Mouse (Mus musculus) embryonic facial prominence, embryonic 12.5 days (tissue): ENCODE results near the gene Srgap1. TPM values are rescaled to one million over a fixed set of nuclear protein-coding genes. Genes with fewer than 3 reads are reported as not detected.
A peak's percentile ranks its signal among the peaks of the same experiment; 100 is the strongest.

Experiments used
- ATAC-seq: fragments of 200-750 bp; cut with Nextera tagmentation; 2 replicates; pipeline ENCODE4 v1.8.0; 2017; ENCODE audit not compliant: insufficient number of reproducible peaks, insufficient read depth, low FRiP score, low TSS enrichment
- H3K27ac ChIP-seq: fragments of 300-500 bp; sonication (generic); 2 replicates; pipeline ENCODE4 v1.5.1; 2016; ENCODE audit warnings: mild to moderate bottlenecking
- H3K27me3 ChIP-seq: fragments of 300-500 bp; sonication (generic); 2 replicates; pipeline ENCODE4 v1.6.1; 2016; ENCODE audit warnings: mild to moderate bottlenecking, moderate library complexity
- H3K36me3 ChIP-seq: fragments of 300-500 bp; sonication (generic); 2 replicates; pipeline ENCODE4 v1.6.1; 2016; ENCODE audit warnings: mild to moderate bottlenecking
- H3K4me1 ChIP-seq: fragments of 300-500 bp; sonication (generic); 2 replicates; pipeline ENCODE4 v1.6.1; 2016
- H3K4me2 ChIP-seq: fragments of 300-500 bp; sonication (generic); replicated peaks from 2 replicates; pipeline ENCODE4 v1.6.1; 2016; ENCODE audit warnings: mild to moderate bottlenecking, moderate library complexity
- H3K4me3 ChIP-seq: fragments of 300-500 bp; sonication (generic); 2 replicates; pipeline ENCODE4 v1.5.1; 2016; ENCODE audit warnings: mild to moderate bottlenecking
- H3K9ac ChIP-seq: fragments of 300-500 bp; sonication (generic); 2 replicates; pipeline ENCODE4 v1.6.1; 2016; ENCODE audit warnings: mild to moderate bottlenecking, moderate library complexity
- H3K9me3 ChIP-seq: fragments of 300-500 bp; sonication (generic); 2 replicates; pipeline ENCODE4 v1.6.1; 2016; ENCODE audit warnings: mild to moderate bottlenecking, moderate library complexity
- WGBS: fragments of 180-500 bp; shearing (Covaris S2); methylation state at CpG from one replicate; pipeline ENCODE4 v1.1.7; 2016; 5-methylcytosine and 5-hydroxymethylcytosine counted together
- polyA plus RNA-seq: library from polyadenylated mRNA; unstranded; fragments of >200 nt; fragmentation: Nextera tagmentation; extraction: Ambion mirVana; gene quantifications from 2 replicates; pipeline ENCODE4 v1.2.1, GENCODE M21; 2016

Srgap1 gene
- polyA plus RNA-seq, 1 experiment from 2014 or later = 19.6 TPM

- Histone ChIP-seq H3K4me1 (peaks cover 3% of the 10 kb centered on the region; the same call in 1 of the 2 replicates), H3K4me2 (no peak overlapping the region), H3K36me3 (0 out of 2 replicates have a peak, but pooled peaks cover 2% of the 10 kb centered on the region), H3K9ac (no peak overlapping the region), H3K4me3 (no peak overlapping the region), H3K9me3 (no peaks in the 10 kb centered on the region), H3K27me3 (no peaks in the 10 kb centered on the region), H3K27ac (no peak overlapping the region)
- 78% methylated on average over 12 of the region's 12 CpGs for WGBS
- no peak for ATAC-seq
Observed at GRCm38 (mm10) chr10:121915530-121915929, 131.6 kb downstream of the Srgap1 start.

GRCm38 (mm10) chr10:121904137-121904536 lies 143.0 kb downstream of the Srgap1 start:
- Histone ChIP-seq H3K27me3 (no peaks in the 10 kb centered on the region), H3K36me3 (no peaks in the 10 kb centered on the region), H3K4me3 (no peak overlapping the region), H3K4me2 (no peak overlapping the region), H3K9ac (no peak overlapping the region), H3K9me3 (no peaks in the 10 kb centered on the region), H3K27ac (no peak overlapping the region), H3K4me1 (no peaks in the 10 kb centered on the region)
- 71% methylated on average over 1 of the region's 1 CpGs for WGBS
- ATAC-seq = no peak

- Histone ChIP-seq H3K27ac (no peak overlapping the region), H3K36me3 (no peaks in the 10 kb centered on the region), H3K27me3 (no peaks in the 10 kb centered on the region), H3K9ac (no peak overlapping the region), H3K4me1 (no peaks in the 10 kb centered on the region), H3K9me3 (no peaks in the 10 kb centered on the region), H3K4me3 (no peak overlapping the region), H3K4me2 (no peak overlapping the region)
- WGBS = 89% methylated on average over 8 of the region's 8 CpGs
- ATAC-seq = no peak
Observed at GRCm38 (mm10) chr10:121902651-121903050, 144.5 kb downstream of the Srgap1 start.

- H3K9me3 ChIP-seq = no peaks in the 10 kb centered on the region
- H3K27me3 ChIP-seq = no peaks in the 10 kb centered on the region
- ATAC-seq = no peak
- 90% methylated on average over 6 of the region's 6 CpGs for WGBS
- no peaks in the 10 kb centered on the region for H3K36me3 ChIP-seq
- H3K4me3 ChIP-seq = no peak overlapping the region
- H3K4me2 ChIP-seq = no peak overlapping the region
- no peak overlapping the region for H3K9ac ChIP-seq
- H3K4me1 ChIP-seq = no peaks in the 10 kb centered on the region
- H3K27ac ChIP-seq = no peak overlapping the region
Observed at GRCm38 (mm10) chr10:121900772-121901171, 146.3 kb downstream of the Srgap1 start.

GRCm38 (mm10) chr10:121899706-121900105 lies 147.4 kb downstream of the Srgap1 start:
- no peak overlapping the region for H3K4me2 ChIP-seq
- WGBS = 85% methylated on average over 6 of the region's 6 CpGs
- no peaks in the 10 kb centered on the region; the same call in 1 of the 2 replicates for H3K9me3 ChIP-seq
- H3K36me3 ChIP-seq = no peaks in the 10 kb centered on the region
- H3K4me3 ChIP-seq = no peak overlapping the region
- H3K9ac ChIP-seq = no peak overlapping the region
- no peaks in the 10 kb centered on the region for H3K27me3 ChIP-seq
- H3K27ac ChIP-seq = no peak overlapping the region
- H3K4me1 ChIP-seq = no peaks in the 10 kb centered on the region
- no peak for ATAC-seq

- no peak for ATAC-seq
- no peak overlapping the region for H3K4me2 ChIP-seq
Observed at GRCm38 (mm10) chr10:121897835-121898370, 149.2 kb downstream of the Srgap1 start.

GRCm38 (mm10) chr10:121891390-121892067 lies 155.6 kb downstream of the Srgap1 start:
- H3K36me3 ChIP-seq = no peaks in the 10 kb centered on the region

More at GRCm38 (mm10) chr10:121897835-121898370, 149.2 kb downstream of the Srgap1 start:
- WGBS = 92% methylated on average over 2 of the region's 2 CpGs
- no peak overlapping the region for H3K27ac ChIP-seq
- no peaks in the 10 kb centered on the region for H3K27me3 ChIP-seq
- H3K9ac ChIP-seq = no peak overlapping the region
- H3K9me3 ChIP-seq = no peaks in the 10 kb centered on the region; the same call in 1 of the 2 replicates
- no peaks in the 10 kb centered on the region for H3K36me3 ChIP-seq
- no peaks in the 10 kb centered on the region for H3K4me1 ChIP-seq
- no peak overlapping the region for H3K4me3 ChIP-seq

GRCm38 (mm10) chr10:121890061-121890460 lies 157.1 kb downstream of the Srgap1 start:
- no peak for ATAC-seq
- 76% methylated on average over 6 of the region's 6 CpGs for WGBS
- H3K27me3 ChIP-seq = no peaks in the 10 kb centered on the region

More at GRCm38 (mm10) chr10:121891390-121892067, 155.6 kb downstream of the Srgap1 start:
- no peak for ATAC-seq
- no peaks in the 10 kb centered on the region for H3K27me3 ChIP-seq
- H3K27ac ChIP-seq = no peak overlapping the region
- H3K4me3 ChIP-seq = no peak overlapping the region
- H3K4me2 ChIP-seq = no peak overlapping the region
- H3K9ac ChIP-seq = no peak overlapping the region
- H3K9me3 ChIP-seq = no peaks in the 10 kb centered on the region; the same call in 1 of the 2 replicates
- peaks cover 7% of the 10 kb centered on the region; the same call in 1 of the 2 replicates for H3K4me1 ChIP-seq
- 75% methylated on average over 13 of the region's 13 CpGs for WGBS

GRCm38 (mm10) chr10:121886805-121887204 lies 160.3 kb downstream of the Srgap1 start:
- Histone ChIP-seq H3K4me2 (no peak overlapping the region), H3K27ac (0 out of 2 replicates have a peak overlapping the region, but pooled peaks have one; percentile 41), H3K4me1 (peaks cover 26% of the 10 kb centered on the region), H3K36me3 (no peaks in the 10 kb centered on the region), H3K9me3 (no peaks in the 10 kb centered on the region), H3K4me3 (no peak overlapping the region), H3K27me3 (no peaks in the 10 kb centered on the region), H3K9ac (no peak overlapping the region)
- ATAC-seq = no peak
- WGBS = 23% methylated on average over 6 of the region's 6 CpGs

More at GRCm38 (mm10) chr10:121890061-121890460, 157.1 kb downstream of the Srgap1 start:
- no peak overlapping the region for H3K27ac ChIP-seq
- H3K36me3 ChIP-seq = no peaks in the 10 kb centered on the region
- no peaks in the 10 kb centered on the region for H3K9me3 ChIP-seq
- H3K4me3 ChIP-seq = no peak overlapping the region
- H3K9ac ChIP-seq = no peak overlapping the region
- H3K4me2 ChIP-seq = no peak overlapping the region
- peaks cover 22% of the 10 kb centered on the region for H3K4me1 ChIP-seq

- no peaks in the 10 kb centered on the region for H3K27me3 ChIP-seq
- H3K9me3 ChIP-seq = no peaks in the 10 kb centered on the region
- H3K36me3 ChIP-seq = no peaks in the 10 kb centered on the region
- peak overlapping the region; percentile 41; the same call in 1 of the 2 replicates for H3K27ac ChIP-seq
- H3K4me1 ChIP-seq = peaks cover 23% of the 10 kb centered on the region
- peak; percentile 42; the same call in 1 of the 2 replicates for ATAC-seq
- no peak overlapping the region; the same call in 1 of the 2 replicates for H3K9ac ChIP-seq
- no peak overlapping the region for H3K4me2 ChIP-seq
- WGBS = 15% methylated on average over 9 of the region's 9 CpGs
- H3K4me3 ChIP-seq = no peak overlapping the region
Observed at GRCm38 (mm10) chr10:121885512-121886218, 161.4 kb downstream of the Srgap1 start.

- Histone ChIP-seq H3K36me3 (no peaks in the 10 kb centered on the region), H3K27ac (no peak overlapping the region), H3K4me3 (no peak overlapping the region), H3K9me3 (no peaks in the 10 kb centered on the region), H3K9ac (no peak overlapping the region), H3K27me3 (no peaks in the 10 kb centered on the region), H3K4me1 (peaks cover 29% of the 10 kb centered on the region), H3K4me2 (no peak overlapping the region)
- no peak for ATAC-seq
- WGBS = 43% methylated on average over 6 of the region's 6 CpGs
Observed at GRCm38 (mm10) chr10:121882461-121882860, 164.7 kb downstream of the Srgap1 start.
